Mouse (Mus musculus) stomach, embryonic 16.5 days (tissue): ENCODE measurements around the gene Slc25a26. TPM values are rescaled to one million over a fixed set of nuclear protein-coding genes. Genes with fewer than 3 reads are reported as not detected.
A peak's percentile ranks its signal among the peaks of the same experiment; 100 is the strongest.

Experiments used
- ATAC-seq: fragments of 200-750 bp; cut with Nextera tagmentation; 2 replicates; pipeline ENCODE4 v1.8.0; 2017; ENCODE audit warnings: moderate number of reproducible peaks, moderate TSS enrichment; ENCODE audit not compliant: insufficient read depth, low FRiP score
- H3K27ac ChIP-seq: fragments of 300-500 bp; sonication (generic); 2 replicates; pipeline ENCODE4 v1.5.1; 2014; ENCODE audit warnings: low read length
- H3K27me3 ChIP-seq: fragments of 300-500 bp; sonication (generic); 2 replicates; pipeline ENCODE4 v1.6.1; 2014; ENCODE audit warnings: low read length, control low read depth, mixed read lengths; ENCODE audit not compliant: control insufficient read depth, insufficient read depth
- H3K36me3 ChIP-seq: fragments of 300-500 bp; sonication (generic); 2 replicates; pipeline ENCODE4 v1.6.1; 2014; ENCODE audit warnings: low read length; ENCODE audit not compliant: control insufficient read depth, insufficient read depth
- H3K4me1 ChIP-seq: fragments of 300-500 bp; sonication (generic); 2 replicates; pipeline ENCODE4 v1.6.1; 2014; ENCODE audit warnings: low read length, control low read depth, mixed read lengths; ENCODE audit not compliant: control insufficient read depth, insufficient read depth
- H3K4me2 ChIP-seq: fragments of 300-500 bp; sonication (generic); 2 replicates; pipeline ENCODE4 v1.6.1; 2014; ENCODE audit warnings: low read depth, low read length, mixed read lengths
- H3K4me3 ChIP-seq: fragments of 300-500 bp; sonication (generic); replicated peaks from 2 replicates; pipeline ENCODE4 v1.5.1; 2014; ENCODE audit warnings: mild to moderate bottlenecking, low read length
- H3K9ac ChIP-seq: fragments of 300-500 bp; sonication (generic); 2 replicates; pipeline ENCODE4 v1.6.1; 2014; ENCODE audit warnings: low read length
- H3K9me3 ChIP-seq: fragments of 300-500 bp; sonication (generic); replicated peaks from 2 replicates; pipeline ENCODE4 v1.6.1; 2016; ENCODE audit warnings: low read length, control low read depth; ENCODE audit not compliant: control insufficient read depth
- WGBS: fragments of 180-500 bp; shearing (Covaris S2); extraction: QIAGEN DNeasy Blood & Tissue Kit; methylation state at CpG from one replicate; pipeline ENCODE4 v1.1.7; 2014; 5-methylcytosine and 5-hydroxymethylcytosine counted together
- polyA plus RNA-seq: library from polyadenylated mRNA; unstranded; fragments of >200 nt; fragmentation: Nextera tagmentation; extraction: Ambion mirVana; gene quantifications from 2 replicates; pipeline ENCODE4 v1.2.1, GENCODE M21; 2015

The Slc25a26 gene
- polyA plus RNA-seq, 1 experiment from 2014 or later: 8.2 TPM

DNA sequence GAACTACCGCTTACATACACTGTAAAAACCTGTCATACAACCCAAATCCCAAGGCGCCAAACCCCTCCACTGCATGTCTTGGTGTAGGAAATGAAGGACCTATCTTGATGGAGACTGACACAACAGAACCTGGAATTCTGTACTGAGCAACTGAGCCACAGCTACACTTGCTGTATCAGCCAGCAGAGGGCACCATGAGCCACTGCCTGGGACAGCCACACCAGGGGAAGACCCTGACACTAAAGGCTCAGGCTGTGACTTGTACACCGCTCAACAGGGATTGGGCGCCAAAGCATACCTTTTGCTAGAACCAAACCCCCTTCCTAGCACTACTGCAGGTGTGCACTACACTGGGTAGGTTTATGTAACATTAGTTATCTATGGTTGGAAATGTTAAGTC is 122.9 kb downstream of the Slc25a26 start:
- Histone ChIP-seq H3K4me1 (no peaks in the 10 kb centered on the region; the same call in 1 of the 2 replicates), H3K36me3 (peaks cover 27% of the 10 kb centered on the region), H3K9me3 (no peaks in the 10 kb centered on the region), H3K4me2 (no peak overlapping the region), H3K9ac (no peak overlapping the region), H3K27ac (no peak overlapping the region), H3K27me3 (no peaks in the 10 kb centered on the region), H3K4me3 (no peak overlapping the region)
- ATAC-seq: peak; percentile 45; the same call in 1 of the 2 replicates
- WGBS: 76% methylated on average over 4 of the region's 4 CpGs

DNA sequence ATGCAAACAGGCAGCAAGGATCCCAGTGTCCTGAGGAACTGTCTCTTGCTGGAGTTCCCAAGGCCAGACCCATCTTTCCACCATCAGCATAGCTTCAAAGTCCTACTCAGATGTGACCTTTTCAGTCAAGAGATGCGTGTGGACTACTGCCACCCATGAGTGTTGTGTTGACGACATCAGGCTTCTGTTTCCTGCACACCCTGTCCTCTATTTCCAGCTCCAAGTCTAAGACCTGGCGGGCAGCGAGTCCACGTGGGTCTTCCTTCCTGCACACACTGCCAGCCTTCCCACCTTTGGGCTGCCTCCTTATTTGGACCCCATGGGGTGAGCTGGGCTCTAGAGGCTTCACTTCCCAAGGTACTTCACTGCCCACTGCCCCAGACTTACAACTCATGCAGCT is 124.4 kb downstream of the Slc25a26 start:
- H3K4me2 ChIP-seq: no peak overlapping the region
- ATAC-seq: no peak
- peaks cover 27% of the 10 kb centered on the region for H3K36me3 ChIP-seq
- WGBS: 91% methylated on average over 5 of the region's 5 CpGs
- no peaks in the 10 kb centered on the region for H3K27me3 ChIP-seq
- H3K27ac ChIP-seq: no peak overlapping the region
- no peak overlapping the region for H3K4me3 ChIP-seq
- no peak overlapping the region for H3K9ac ChIP-seq
- peaks cover 6% of the 10 kb centered on the region for H3K4me1 ChIP-seq
- H3K9me3 ChIP-seq: no peaks in the 10 kb centered on the region

GRCm38 (mm10) chr6:94625896-94626295 is 125.8 kb downstream of the Slc25a26 start:
- Histone ChIP-seq H3K36me3 (peaks cover 22% of the 10 kb centered on the region), H3K4me3 (no peak overlapping the region), H3K9ac (no peak overlapping the region), H3K4me1 (peaks cover 6% of the 10 kb centered on the region), H3K4me2 (no peak overlapping the region), H3K27ac (no peak overlapping the region), H3K9me3 (no peaks in the 10 kb centered on the region), H3K27me3 (no peaks in the 10 kb centered on the region)
- 46% methylated on average over 5 of the region's 5 CpGs for WGBS
- ATAC-seq: no peak

- Histone ChIP-seq H3K9me3 (no peaks in the 10 kb centered on the region), H3K4me3 (no peak overlapping the region), H3K27ac (no peak overlapping the region), H3K4me2 (no peak overlapping the region), H3K27me3 (no peaks in the 10 kb centered on the region), H3K36me3 (peaks cover 22% of the 10 kb centered on the region), H3K9ac (no peak overlapping the region), H3K4me1 (peaks cover 13% of the 10 kb centered on the region)
- 66% methylated on average over 2 of the region's 2 CpGs for WGBS
- ATAC-seq: no peak
Measured at GRCm38 (mm10) chr6:94626807-94627206, 126.7 kb downstream of the Slc25a26 start.

DNA sequence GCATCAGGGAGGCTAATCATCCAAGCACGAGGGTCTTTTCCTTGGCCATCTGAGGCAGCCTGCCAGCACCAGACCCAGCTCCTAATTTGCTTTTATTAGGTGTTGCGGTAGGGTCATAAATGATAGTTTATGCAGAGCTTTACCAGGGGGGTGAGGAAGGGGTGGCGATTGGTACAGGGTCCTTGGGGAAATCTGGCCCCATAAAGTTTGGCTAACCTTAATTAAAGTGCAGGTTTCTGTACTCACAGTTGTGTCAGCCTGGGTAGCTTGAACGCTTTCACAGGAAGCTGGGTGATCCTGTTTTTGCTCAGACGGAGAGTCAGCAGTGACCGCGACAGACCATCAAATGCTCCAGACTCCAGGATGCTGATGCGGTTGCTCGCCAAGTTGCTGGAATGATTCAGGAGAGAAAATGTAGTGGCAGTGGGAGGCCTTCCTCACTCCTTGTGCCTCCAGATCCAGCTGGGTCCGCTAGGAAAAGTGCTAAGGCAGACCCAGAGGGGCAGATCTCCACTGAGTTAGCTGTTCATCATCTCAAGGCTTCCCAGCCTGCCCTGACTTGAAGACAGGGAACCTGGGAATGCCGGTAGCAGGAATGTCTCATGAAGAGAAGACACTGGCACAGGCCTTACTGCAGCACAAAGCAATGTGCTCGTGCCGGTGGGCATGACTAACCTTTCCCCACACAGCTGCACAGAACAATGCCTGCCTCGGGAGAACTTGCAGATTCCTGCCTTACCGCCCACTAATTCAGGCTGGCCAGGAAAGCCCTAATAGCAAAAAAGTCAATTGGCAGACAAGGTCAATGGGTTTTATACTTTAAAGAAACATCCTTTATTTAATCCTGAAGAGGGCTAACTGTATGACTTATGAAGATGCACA is 127.8 kb downstream of the Slc25a26 start:
- peaks cover 22% of the 10 kb centered on the region for H3K36me3 ChIP-seq
- H3K27me3 ChIP-seq: no peaks in the 10 kb centered on the region
- H3K4me1 ChIP-seq: peaks cover 21% of the 10 kb centered on the region
- H3K9ac ChIP-seq: no peak overlapping the region
- no peak for ATAC-seq
- H3K27ac ChIP-seq: peak overlapping the region; percentile 31; the same call in 1 of the 2 replicates
- H3K9me3 ChIP-seq: no peaks in the 10 kb centered on the region
- no peak overlapping the region for H3K4me2 ChIP-seq
- 58% methylated on average over 15 of the region's 15 CpGs for WGBS
- H3K4me3 ChIP-seq: no peak overlapping the region

DNA sequence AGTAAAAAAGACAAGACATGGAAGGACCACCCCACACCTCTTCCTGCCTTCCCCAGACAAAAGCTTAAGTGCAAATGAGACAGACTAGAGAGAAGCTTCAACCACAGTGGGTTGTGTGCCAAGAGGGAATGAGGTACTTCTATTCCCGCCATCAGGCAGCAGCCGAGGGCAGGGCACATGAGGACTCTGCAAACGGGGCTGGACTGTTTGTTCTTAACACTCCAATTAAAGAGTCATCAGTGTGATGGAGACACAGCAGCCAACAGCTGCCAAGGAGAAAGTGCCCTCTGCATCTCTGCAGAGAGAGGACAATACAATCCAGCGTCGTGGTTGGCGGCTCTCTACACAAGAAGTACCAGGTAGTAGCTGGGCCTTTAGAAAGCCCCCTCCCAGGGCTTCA is 128.7 kb downstream of the Slc25a26 start:
- H3K9ac ChIP-seq: no peak overlapping the region
- ATAC-seq: no peak
- no peak overlapping the region for H3K4me3 ChIP-seq
- H3K27ac ChIP-seq: no peak overlapping the region
- H3K4me2 ChIP-seq: no peak overlapping the region
- H3K9me3 ChIP-seq: no peaks in the 10 kb centered on the region
- WGBS: 65% methylated on average over 6 of the region's 6 CpGs
- H3K4me1 ChIP-seq: peaks cover 21% of the 10 kb centered on the region
- H3K36me3 ChIP-seq: peaks cover 15% of the 10 kb centered on the region
- no peaks in the 10 kb centered on the region for H3K27me3 ChIP-seq

DNA sequence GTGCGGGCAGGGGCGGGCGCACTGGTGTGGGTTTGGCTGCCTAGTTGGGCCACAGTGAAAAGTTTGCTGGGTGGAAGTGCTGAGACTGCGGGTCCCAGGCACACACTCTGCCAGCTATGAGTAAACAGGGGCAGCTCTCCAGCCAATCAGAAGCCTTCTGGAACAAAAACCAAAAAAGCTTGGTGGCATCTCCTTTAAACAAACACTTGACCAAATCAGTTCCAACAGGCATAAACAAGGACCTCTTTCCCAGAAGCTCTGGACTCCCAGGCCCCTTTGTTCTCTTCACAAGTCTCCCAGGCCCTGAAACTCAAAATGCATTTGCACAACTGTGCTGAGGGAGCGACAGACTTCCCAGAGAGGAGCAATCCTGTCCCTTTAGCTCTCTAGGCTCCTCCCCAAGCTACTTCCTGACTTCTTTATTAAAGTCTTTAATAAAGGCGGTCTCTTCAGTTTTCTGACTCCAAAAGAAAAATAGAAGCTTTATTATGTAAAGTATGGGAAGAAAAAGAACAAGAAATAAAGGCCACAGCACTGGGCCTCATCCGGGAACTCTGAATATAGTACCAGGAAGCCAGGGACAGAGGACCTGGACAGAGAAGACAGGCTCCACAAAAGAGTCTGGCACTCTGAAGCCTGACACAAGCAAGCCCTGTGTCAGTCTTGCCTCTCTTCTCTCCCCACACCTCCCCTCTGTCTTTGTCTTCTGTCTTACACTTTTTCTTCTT is 131.1 kb downstream of the Slc25a26 start:
- 56% methylated on average over 7 of the region's 7 CpGs for WGBS
- Histone ChIP-seq H3K36me3 (peaks cover 5% of the 10 kb centered on the region; the same call in 1 of the 2 replicates), H3K4me1 (peaks cover 38% of the 10 kb centered on the region), H3K27me3 (no peaks in the 10 kb centered on the region), H3K27ac (peak overlapping the region; percentile 58), H3K9ac (no peak overlapping the region), H3K4me3 (no peak overlapping the region), H3K9me3 (no peaks in the 10 kb centered on the region), H3K4me2 (no peak overlapping the region)
- no peak for ATAC-seq

GRCm38 (mm10) chr6:94631779-94632082 is 131.6 kb downstream of the Slc25a26 start:
- WGBS: 72% methylated on average over 6 of the region's 6 CpGs
- Histone ChIP-seq H3K9me3 (no peaks in the 10 kb centered on the region), H3K4me2 (no peak overlapping the region), H3K4me1 (peaks cover 38% of the 10 kb centered on the region), H3K27me3 (no peaks in the 10 kb centered on the region), H3K36me3 (no peaks in the 10 kb centered on the region; the same call in 1 of the 2 replicates), H3K4me3 (no peak overlapping the region), H3K9ac (0 out of 2 replicates have a peak overlapping the region, but pooled peaks have one; percentile 22), H3K27ac (peak overlapping the region; percentile 58)
- ATAC-seq: no peak

DNA sequence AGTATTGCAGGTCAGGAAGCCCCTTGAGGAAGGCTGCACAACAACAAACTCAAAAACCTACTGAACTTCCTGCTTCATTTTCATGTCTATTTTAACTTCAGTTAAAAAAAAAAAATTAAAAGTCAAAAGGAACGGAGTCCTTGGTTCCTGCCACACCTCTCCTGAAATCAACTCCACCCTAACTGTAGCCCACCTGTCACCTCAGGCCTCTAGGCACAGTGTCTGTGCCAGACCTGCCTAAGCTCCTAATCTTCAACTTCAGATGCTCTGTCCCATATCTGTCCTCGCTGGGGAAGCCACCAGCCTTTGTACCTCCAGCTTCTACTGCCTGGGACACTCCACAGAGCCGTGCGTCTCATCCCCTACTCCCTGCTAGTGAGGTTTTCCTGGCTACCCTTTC is 134.1 kb downstream of the Slc25a26 start:
- no peaks in the 10 kb centered on the region for H3K9me3 ChIP-seq
- peak overlapping the region; percentile 25; the same call in 1 of the 2 replicates for H3K27ac ChIP-seq
- no peak overlapping the region for H3K4me2 ChIP-seq
- no peaks in the 10 kb centered on the region for H3K36me3 ChIP-seq
- H3K4me3 ChIP-seq: no peak overlapping the region
- no peaks in the 10 kb centered on the region for H3K27me3 ChIP-seq
- 64% methylated on average over 4 of the region's 4 CpGs for WGBS
- peaks cover 47% of the 10 kb centered on the region for H3K4me1 ChIP-seq
- no peak for ATAC-seq
- no peak overlapping the region for H3K9ac ChIP-seq
